Mouse (Mus musculus) small intestine, adult 2 months (tissue): ENCODE measurements at regions not wholly inside any gene's neighbourhood (a gene's known extent, or its start where the extent isn't known, plus 50 kb on each side); places are given as distances from the start of the nearest gene placed in this dataset.

ENCODE experiments used
- CTCF ChIP-seq: fragments of 200-500 bp; IDR thresholded peaks from 2 replicates; pipeline ENCODE4 v1.5.1; 2012; ENCODE audit warnings: low read depth, mild to moderate bottlenecking, control low read depth, inconsistent platforms, low read length, moderate library complexity, mixed read lengths; ENCODE audit not compliant: insufficient replicate concordance, insufficient read length; ENCODE audit errors: extremely low read depth
- POLR2A ChIP-seq: fragments of 200-500 bp; IDR thresholded peaks from 2 replicates; pipeline ENCODE4 v1.6.1; 2012; ENCODE audit warnings: low read depth, mild to moderate bottlenecking, control low read depth, inconsistent platforms, low read length, moderate library complexity

- TF ChIP-seq POLR2A (no peak), CTCF (no peak)
These were observed 306.4 kb downstream of the Mycn start for GRCm38 (mm10) chr12:12635308-12635707.
